Mouse (Mus musculus) cortical plate, adult 2 months (tissue): ENCODE measurements around the gene Col11a1.

Source experiments
- CTCF ChIP-seq: fragments of 200-500 bp; IDR thresholded peaks from 2 replicates; pipeline ENCODE4 v1.5.1; 2011; ENCODE audit warnings: mild to moderate bottlenecking, control low read depth, low read length; ENCODE audit not compliant: insufficient read depth; ENCODE audit errors: extremely low read depth
- POLR2A ChIP-seq: fragments of 200-500 bp; IDR thresholded peaks from 2 replicates; pipeline ENCODE4 v1.6.1; 2011; ENCODE audit warnings: mild to moderate bottlenecking, low read length, control low read depth; ENCODE audit not compliant: insufficient read depth; ENCODE audit errors: extremely low read depth

DNA sequence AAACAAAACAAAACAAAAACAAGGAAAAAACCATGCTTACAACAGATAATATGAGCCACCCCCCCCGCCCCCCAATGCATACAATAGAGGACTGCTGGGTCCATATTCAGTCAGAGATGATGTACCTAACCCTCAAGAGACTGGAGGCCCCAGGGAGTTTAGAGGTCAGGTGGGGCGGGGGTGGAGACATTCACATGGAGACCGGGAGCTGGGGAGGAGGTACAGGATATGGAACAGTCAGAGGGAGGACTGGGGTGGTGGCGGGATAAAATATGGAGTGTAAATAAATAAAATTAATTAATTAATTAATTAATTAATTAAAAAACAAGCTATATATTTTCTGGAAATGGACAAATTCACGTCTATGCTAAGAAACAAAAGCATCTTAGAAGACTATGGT is 185.8 kb downstream of the Col11a1 start:
- TF ChIP-seq POLR2A (no peak), CTCF (no peak)
